Mouse (Mus musculus): Measurements from ENCODE around the gene Ccdc92. TPM values are rescaled to one million over a fixed set of nuclear protein-coding genes. Genes with fewer than 3 reads are reported as not detected.

The Ccdc92 gene
- polyA plus RNA-seq, 1 experiment from 2014 or later = 11.7 TPM

DNA sequence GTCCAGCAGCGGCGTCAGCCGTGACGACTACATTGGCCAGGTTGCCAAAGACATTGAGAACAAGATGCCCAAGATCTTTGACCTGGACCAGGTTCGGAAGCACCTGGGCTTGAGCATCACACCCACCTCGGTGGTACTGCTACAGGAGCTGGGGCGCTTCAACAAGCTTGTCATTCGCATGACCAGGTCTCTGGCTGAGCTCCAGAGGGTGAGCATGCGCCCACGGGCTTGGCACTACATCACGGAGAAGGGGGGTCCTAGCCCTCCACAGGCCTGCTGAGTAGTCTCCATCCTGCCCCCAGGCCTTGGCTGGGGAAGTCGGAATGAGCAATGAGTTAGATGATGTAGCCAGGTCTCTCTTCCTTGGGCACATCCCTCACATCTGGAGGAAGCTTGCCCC lies 31.9 kb downstream of the Ccdc92 start:
- H3K4me2 ChIP-seq (replicated peaks) = no peak overlapping the region
- H3K9ac ChIP-seq = no peak overlapping the region
- H3K27me3 ChIP-seq = no peaks in the 10 kb centered on the region
- no peaks in the 10 kb centered on the region for H3K9me3 ChIP-seq (replicated peaks)
- H3K4me1 ChIP-seq = no peaks in the 10 kb centered on the region
- H3K27ac ChIP-seq (replicated peaks) = no peak overlapping the region
- ATAC-seq (ENCODE audit: insufficient number of reproducible peaks, low FRiP score, low TSS enrichment, low read depth) = no peak
- H3K36me3 ChIP-seq = no peaks in the 10 kb centered on the region
- WGBS = 88% methylated on average over 12 of the region's 12 CpGs
- H3K4me3 ChIP-seq (replicated peaks) = no peak overlapping the region

DNA sequence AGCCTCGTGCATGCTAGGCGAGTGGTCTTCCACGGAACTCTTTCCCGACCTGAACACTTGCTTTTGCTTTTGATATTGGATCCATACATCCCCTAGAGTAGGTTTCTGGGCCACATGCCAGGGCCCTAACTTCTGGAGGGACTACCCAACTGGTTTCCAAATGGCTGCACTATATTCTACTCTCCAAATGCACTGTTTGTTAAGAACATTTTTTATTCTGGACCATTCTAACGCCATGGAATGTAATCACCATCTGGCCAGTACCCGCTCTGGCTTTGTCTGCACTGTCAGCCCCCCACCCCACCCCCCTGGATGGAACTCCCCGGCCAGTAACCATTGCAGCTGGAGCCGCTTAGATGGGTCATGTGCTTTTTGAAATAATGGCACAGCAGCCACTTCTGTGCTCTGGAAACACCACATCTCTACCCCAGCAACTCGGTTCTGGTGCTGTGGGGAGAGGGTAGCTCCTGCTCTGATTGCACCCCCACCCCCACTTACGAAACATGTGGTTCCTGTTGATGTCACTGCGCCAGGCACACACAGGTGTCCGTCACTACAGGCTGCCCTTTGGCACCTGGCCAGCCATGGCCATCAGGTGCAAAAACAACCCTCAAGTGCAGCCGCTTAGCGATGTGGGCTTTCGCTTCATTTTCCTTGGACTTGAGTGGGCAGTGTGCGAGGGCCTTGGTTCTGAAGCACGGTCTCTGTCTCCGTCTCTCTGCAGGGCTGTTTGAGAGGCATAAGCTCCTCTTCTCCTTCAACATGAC lies 39.9 kb downstream of the Ccdc92 start:
- Histone ChIP-seq H3K27ac (replicated peaks) (no peak overlapping the region), H3K9ac (no peak overlapping the region), H3K4me2 (replicated peaks) (no peak overlapping the region), H3K4me3 (replicated peaks) (no peak overlapping the region), H3K9me3 (replicated peaks) (no peaks in the 10 kb centered on the region), H3K27me3 (no peaks in the 10 kb centered on the region), H3K36me3 (no peaks in the 10 kb centered on the region), H3K4me1 (peaks cover 5% of the 10 kb centered on the region; the same call in 1 of the 2 replicates)
- WGBS = 64% methylated on average over 18 of the region's 18 CpGs
- ATAC-seq (ENCODE audit: insufficient number of reproducible peaks, low FRiP score, low TSS enrichment, low read depth) = peak; percentile 61; the same call in 1 of the 2 replicates

DNA sequence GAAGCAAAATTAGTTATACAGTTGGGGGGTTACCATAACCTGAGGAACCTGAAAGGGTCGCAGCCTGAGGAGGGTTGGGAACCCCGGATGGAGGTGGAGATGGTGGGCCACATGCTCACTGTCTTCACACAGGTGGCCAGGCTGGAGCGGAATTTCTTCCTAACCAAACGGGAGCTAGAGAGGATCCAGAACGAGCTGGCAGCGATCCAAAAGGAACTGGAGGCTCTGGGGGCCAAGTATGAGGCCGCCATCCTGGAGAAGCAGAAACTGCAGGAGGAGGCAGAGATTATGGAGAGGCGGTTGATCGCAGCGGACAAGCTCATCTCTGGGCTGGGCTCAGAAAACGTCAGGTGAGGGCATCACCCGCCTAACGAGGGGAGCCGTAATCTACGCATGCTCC lies 45.2 kb downstream of the Ccdc92 start:
- 76% methylated on average over 15 of the region's 15 CpGs for WGBS
- ATAC-seq (ENCODE audit: insufficient number of reproducible peaks, low FRiP score, low TSS enrichment, low read depth) = no peak
- Histone ChIP-seq H3K4me2 (replicated peaks) (no peak overlapping the region), H3K4me3 (replicated peaks) (no peak overlapping the region), H3K9me3 (replicated peaks) (no peaks in the 10 kb centered on the region), H3K27me3 (no peaks in the 10 kb centered on the region), H3K4me1 (no peaks in the 10 kb centered on the region), H3K27ac (replicated peaks) (no peak overlapping the region), H3K9ac (no peak overlapping the region), H3K36me3 (no peaks in the 10 kb centered on the region)

DNA sequence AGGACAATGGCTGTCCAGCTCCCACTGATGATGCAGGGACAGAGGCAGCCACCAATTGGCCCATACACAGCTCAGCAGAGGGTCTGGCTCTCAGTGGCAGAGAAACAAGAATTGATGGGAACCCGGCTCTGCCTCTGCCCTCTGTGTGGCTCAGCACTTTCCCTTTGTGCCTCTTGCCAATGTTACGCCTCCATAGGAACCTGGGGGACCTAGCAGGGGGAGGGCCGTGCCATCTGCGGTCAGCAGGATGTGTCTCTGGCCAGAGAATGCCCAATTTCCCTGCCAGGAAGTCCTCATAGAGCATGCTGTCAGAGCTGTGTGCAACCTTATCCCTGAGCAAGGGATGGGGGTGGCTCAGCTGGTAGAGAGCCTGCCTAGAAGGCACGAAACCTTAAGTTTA lies 47.4 kb downstream of the Ccdc92 start:
- WGBS = 46% methylated on average over 5 of the region's 5 CpGs
- Histone ChIP-seq H3K27ac (replicated peaks) (no peak overlapping the region), H3K9me3 (replicated peaks) (no peaks in the 10 kb centered on the region), H3K4me3 (replicated peaks) (no peak overlapping the region), H3K27me3 (no peaks in the 10 kb centered on the region), H3K4me2 (replicated peaks) (no peak overlapping the region), H3K4me1 (no peaks in the 10 kb centered on the region), H3K9ac (no peak overlapping the region), H3K36me3 (no peaks in the 10 kb centered on the region)
- 0 out of 2 replicates have a peak, but pooled peaks have one; percentile 43 for ATAC-seq (ENCODE audit: insufficient number of reproducible peaks, low FRiP score, low TSS enrichment, low read depth)

DNA sequence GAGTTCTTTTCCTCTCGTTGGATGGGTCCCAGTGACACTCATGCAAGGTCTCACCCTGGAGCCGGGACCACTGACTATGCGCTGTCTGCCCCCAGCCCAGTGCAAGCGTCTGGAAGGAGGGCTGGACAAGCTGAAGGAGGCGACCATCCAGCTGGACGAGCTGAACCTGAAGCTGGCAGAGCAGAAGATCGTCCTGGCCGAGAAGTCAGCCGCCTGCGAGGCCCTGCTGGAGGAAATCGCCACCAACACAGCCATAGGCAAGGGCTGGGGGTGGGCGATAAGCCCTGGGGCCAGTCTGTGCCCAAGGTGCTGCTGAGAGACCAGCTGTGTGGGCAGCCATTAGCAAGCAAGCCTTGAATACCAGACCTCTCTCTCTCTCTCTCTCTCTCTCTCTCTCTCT lies 49.8 kb downstream of the Ccdc92 start:
- WGBS = 77% methylated on average over 12 of the region's 12 CpGs
- Histone ChIP-seq H3K9ac (no peak overlapping the region), H3K9me3 (replicated peaks) (no peaks in the 10 kb centered on the region), H3K27ac (replicated peaks) (no peak overlapping the region), H3K36me3 (no peaks in the 10 kb centered on the region), H3K27me3 (no peaks in the 10 kb centered on the region), H3K4me1 (no peaks in the 10 kb centered on the region), H3K4me3 (replicated peaks) (no peak overlapping the region), H3K4me2 (replicated peaks) (no peak overlapping the region)
- no peak for ATAC-seq (ENCODE audit: insufficient number of reproducible peaks, low FRiP score, low TSS enrichment, low read depth)

DNA sequence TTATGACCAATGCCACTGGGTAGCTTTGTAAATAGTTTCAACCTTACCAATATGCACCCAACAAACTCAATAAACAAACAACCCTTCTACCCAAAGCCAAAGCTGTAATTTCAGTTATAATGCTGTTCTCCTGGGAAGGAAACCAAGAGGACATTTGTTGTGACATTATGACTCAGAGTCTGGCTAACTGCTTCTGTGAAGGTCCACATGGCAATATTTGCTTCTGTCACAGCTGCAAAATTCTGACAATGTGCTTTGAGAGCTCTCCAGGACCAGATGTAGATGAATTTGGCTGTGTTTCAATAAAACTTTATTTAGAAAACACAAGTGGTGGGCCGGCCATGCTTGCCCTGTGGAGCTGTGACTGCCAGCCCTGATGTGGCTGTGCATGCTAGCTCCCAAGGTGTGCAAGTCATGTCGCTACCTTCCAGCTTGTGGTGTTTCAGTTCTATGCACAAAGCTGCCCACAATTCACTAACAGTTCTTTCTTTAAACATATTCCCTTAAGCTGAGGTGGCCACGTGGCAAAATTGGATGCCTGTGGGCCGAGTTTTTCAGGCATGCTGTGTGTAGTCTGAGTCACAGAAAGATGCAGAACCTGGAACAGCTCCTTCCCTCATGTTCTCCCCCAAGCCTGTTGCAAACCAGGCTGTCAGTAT lies 52.4 kb downstream of the Ccdc92 start:
- no peaks in the 10 kb centered on the region for H3K9me3 ChIP-seq (replicated peaks)
- H3K4me3 ChIP-seq (replicated peaks) = no peak overlapping the region
- no peaks in the 10 kb centered on the region for H3K4me1 ChIP-seq
- ATAC-seq (ENCODE audit: insufficient number of reproducible peaks, low FRiP score, low TSS enrichment, low read depth) = no peak
- WGBS = 74% methylated on average over 4 of the region's 4 CpGs
- H3K4me2 ChIP-seq (replicated peaks) = no peak overlapping the region
- no peaks in the 10 kb centered on the region for H3K27me3 ChIP-seq
- H3K9ac ChIP-seq = no peak overlapping the region
- H3K36me3 ChIP-seq = no peaks in the 10 kb centered on the region
- H3K27ac ChIP-seq (replicated peaks) = no peak overlapping the region

DNA sequence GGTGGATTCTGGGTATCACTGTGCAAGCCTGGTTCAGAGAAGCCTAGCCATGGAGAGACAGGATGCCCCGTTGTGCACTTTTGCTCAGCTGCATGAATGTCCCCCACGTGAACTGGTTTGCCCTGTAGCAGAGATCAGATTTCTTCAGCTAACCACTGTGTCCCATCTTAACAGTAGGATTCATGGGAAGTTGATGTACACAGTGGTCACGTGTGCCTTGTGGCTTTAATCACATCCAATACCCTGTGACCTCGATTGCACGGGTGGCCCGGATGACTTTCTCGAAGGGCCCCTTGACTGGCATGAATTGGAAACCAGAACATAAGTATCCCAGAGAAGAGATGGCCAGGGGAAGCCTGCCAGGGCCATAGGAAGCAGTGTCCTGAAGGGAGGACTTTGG lies 70.1 kb downstream of the Ccdc92 start:
- ATAC-seq (ENCODE audit: insufficient number of reproducible peaks, low FRiP score, low TSS enrichment, low read depth) = no peak
- H3K36me3 ChIP-seq = no peaks in the 10 kb centered on the region
- WGBS = 72% methylated on average over 7 of the region's 7 CpGs
- H3K4me1 ChIP-seq = no peaks in the 10 kb centered on the region
- H3K27ac ChIP-seq (replicated peaks) = no peak overlapping the region
- no peaks in the 10 kb centered on the region for H3K9me3 ChIP-seq (replicated peaks)
- H3K9ac ChIP-seq = no peak overlapping the region
- no peak overlapping the region for H3K4me3 ChIP-seq (replicated peaks)
- H3K4me2 ChIP-seq (replicated peaks) = no peak overlapping the region
- H3K27me3 ChIP-seq = no peaks in the 10 kb centered on the region

DNA sequence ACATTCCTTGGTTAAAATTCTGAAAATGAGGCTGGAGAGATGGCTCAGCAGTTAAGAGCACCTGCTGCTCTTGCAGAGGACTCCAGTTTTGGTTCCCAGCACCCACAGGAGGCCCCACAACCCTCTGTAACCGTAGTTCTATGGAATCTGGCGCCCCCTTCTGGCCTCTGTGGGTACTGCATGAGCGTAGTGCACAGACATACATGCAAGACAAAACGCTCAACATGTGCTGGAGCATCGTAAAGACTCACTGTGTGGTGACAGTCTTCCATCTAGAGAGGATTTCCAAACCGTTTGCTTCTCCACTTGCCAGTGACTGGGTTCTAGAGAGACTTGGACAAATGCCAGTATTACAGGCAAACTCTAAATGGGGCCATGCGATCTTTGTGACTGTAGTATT lies 76.6 kb downstream of the Ccdc92 start:
- no peak for ATAC-seq (ENCODE audit: insufficient number of reproducible peaks, low FRiP score, low TSS enrichment, low read depth)
- no peaks in the 10 kb centered on the region for H3K36me3 ChIP-seq
- H3K4me2 ChIP-seq (replicated peaks) = no peak overlapping the region
- H3K9me3 ChIP-seq (replicated peaks) = no peaks in the 10 kb centered on the region
- H3K27me3 ChIP-seq = no peaks in the 10 kb centered on the region
- H3K27ac ChIP-seq (replicated peaks) = no peak overlapping the region
- WGBS = 83% methylated on average over 7 of the region's 7 CpGs
- no peaks in the 10 kb centered on the region for H3K4me1 ChIP-seq
- H3K9ac ChIP-seq = no peak overlapping the region
- no peak overlapping the region for H3K4me3 ChIP-seq (replicated peaks)

Other genes starting within 250 kb of the Ccdc92 start
- 41.9 and 45.3 TPM in 2 replicates for gene Atp6v0a2, start 233.8 kb downstream of the Ccdc92 start, polyA plus RNA-seq (2015; fragmentation: Nextera tagmentation; extraction: Ambion mirVana)
- 0.50 and 0.94 TPM in 2 replicates for gene Dnah10, start 137.3 kb downstream of the Ccdc92 start, polyA plus RNA-seq (2015; fragmentation: Nextera tagmentation; extraction: Ambion mirVana)
- gene Zfp664, start 267 bp upstream of the Ccdc92 start, polyA plus RNA-seq (2015; fragmentation: Nextera tagmentation; extraction: Ambion mirVana) = 87.2 and 90.4 TPM in 2 replicates
- gene Rflna, start 140.8 kb upstream of the Ccdc92 start, polyA plus RNA-seq (2015; fragmentation: Nextera tagmentation; extraction: Ambion mirVana) = 22.1 and 24.0 TPM in 2 replicates

Data from embryonic facial prominence, embryonic 15.5 days (tissue).